Mouse (Mus musculus) naive thymus-derived CD4-positive, alpha-beta T cell, adult 5 months (primary cell): ENCODE data around the gene Shpk. TPM values are rescaled to one million over a fixed set of nuclear protein-coding genes. Genes with fewer than 3 reads are reported as not detected.

ENCODE experiments used
- polyA plus RNA-seq: library from polyadenylated mRNA; unstranded; fragments of 100-300 nt; shearing (Covaris generic); gene quantifications from one replicate; pipeline ENCODE4 v1.2.1, GENCODE M21; 2017

The Shpk gene
- polyA plus RNA-seq: 7.3 TPM

GRCm38 (mm10) chr11:73199230-73199712 is at the start of gene Shpk:
Gene Shpk (plus strand): TSS chr11:73199460.

GRCm38 (mm10) chr11:73159957-73160810 is 39.1 kb upstream of the Shpk start, which contains the start of gene P2rx5:
Gene P2rx5 (plus strand): TSS chr11:73160421.

GRCm38 (mm10) chr11:73176608-73177508 is 22.4 kb upstream of the Shpk start, which contains the start of the genes Emc6 and Tax1bp3:
Gene Emc6 (minus strand): TSS chr11:73177037.
Gene Tax1bp3 (plus strand): TSS chr11:73177083.

GRCm38 (mm10) chr11:73198603-73199229 is 544 bp upstream of the Shpk start, which contains the start of gene Ctns:
Gene Ctns (minus strand): TSS chr11:73199042.

GRCm38 (mm10) chr11:73233992-73234391 is 34.7 kb downstream of the Shpk start, which contains the start of gene Trpv1:
Gene Trpv1 (plus strand): TSS chr11:73234292.

GRCm38 (mm10) chr11:73267267-73267666 is 68.0 kb downstream of the Shpk start, which contains the start of gene Trpv3:
Gene Trpv3 (plus strand): TSS chr11:73267388.

Other genes starting within 250 kb of the Shpk start
- 280 TPM for gene Atp2a3, start 238.3 kb upstream of the Shpk start, polyA plus RNA-seq
- 0.15 TPM for gene P2rx1, start 200.4 kb upstream of the Shpk start, polyA plus RNA-seq
- 6.6 TPM for gene Camkk1, start 180.5 kb upstream of the Shpk start, polyA plus RNA-seq
- 14.2 TPM for gene Ncbp3, start 151.7 kb upstream of the Shpk start, polyA plus RNA-seq
- 0.41 TPM for gene Itgae, start 108.9 kb upstream of the Shpk start, polyA plus RNA-seq
- 2.8 TPM for gene Haspin, start 61.2 kb upstream of the Shpk start, polyA plus RNA-seq
- gene P2rx5, start 39.0 kb upstream of the Shpk start, polyA plus RNA-seq: not detected
- 101 TPM for gene Emc6, start 22.4 kb upstream of the Shpk start, polyA plus RNA-seq
- 20.2 TPM for gene Tax1bp3, start 22.4 kb upstream of the Shpk start, polyA plus RNA-seq
- 16.6 TPM for gene Ctns, start 418 bp upstream of the Shpk start, polyA plus RNA-seq
- not detected for gene Trpv1, start 34.8 kb downstream of the Shpk start, polyA plus RNA-seq
- not detected for gene Trpv3, start 67.9 kb downstream of the Shpk start, polyA plus RNA-seq
- gene Aspa, start 130.1 kb downstream of the Shpk start, polyA plus RNA-seq: not detected
- gene Gm49340, start 130.3 kb downstream of the Shpk start, polyA plus RNA-seq: not detected
- not detected for gene Spata22, start 130.3 kb downstream of the Shpk start, polyA plus RNA-seq
- not detected for gene Olfr20, start 151.3 kb downstream of the Shpk start, polyA plus RNA-seq
- not detected for gene Olfr376, start 171.8 kb downstream of the Shpk start, polyA plus RNA-seq
- not detected for gene Olfr1, start 200.2 kb downstream of the Shpk start, polyA plus RNA-seq
- gene Olfr378, start 229.0 kb downstream of the Shpk start, polyA plus RNA-seq: not detected